Mouse (Mus musculus): ENCODE results near the gene Tnfrsf19.

The Tnfrsf19 gene

GRCm38 (mm10) chr14:61020968-61021367, 25.3 kb downstream of the Tnfrsf19 start:
- no peak for DNase-seq (ENCODE audit: low spot score in 2 of 2)

GRCm38 (mm10) chr14:61019880-61020279, 26.4 kb downstream of the Tnfrsf19 start:
- DNase-seq (ENCODE audit: low spot score in 2 of 2) = no peak

- no peak for DNase-seq (ENCODE audit: low spot score in 2 of 2)
Observed at GRCm38 (mm10) chr14:61014544-61014943, 31.7 kb downstream of the Tnfrsf19 start.

- DNase-seq (ENCODE audit: low spot score in 2 of 2) = peak in 1 of 2 experiments; percentile 44
Observed at GRCm38 (mm10) chr14:61012397-61012931, 33.8 kb downstream of the Tnfrsf19 start.

- DNase-seq (ENCODE audit: low spot score in 2 of 2) = no peak
Observed at GRCm38 (mm10) chr14:61011621-61012174, 34.6 kb downstream of the Tnfrsf19 start.

- no peak for DNase-seq (ENCODE audit: low spot score in 2 of 2)
Observed at GRCm38 (mm10) chr14:61005127-61005837, 41.0 kb downstream of the Tnfrsf19 start.

DNA sequence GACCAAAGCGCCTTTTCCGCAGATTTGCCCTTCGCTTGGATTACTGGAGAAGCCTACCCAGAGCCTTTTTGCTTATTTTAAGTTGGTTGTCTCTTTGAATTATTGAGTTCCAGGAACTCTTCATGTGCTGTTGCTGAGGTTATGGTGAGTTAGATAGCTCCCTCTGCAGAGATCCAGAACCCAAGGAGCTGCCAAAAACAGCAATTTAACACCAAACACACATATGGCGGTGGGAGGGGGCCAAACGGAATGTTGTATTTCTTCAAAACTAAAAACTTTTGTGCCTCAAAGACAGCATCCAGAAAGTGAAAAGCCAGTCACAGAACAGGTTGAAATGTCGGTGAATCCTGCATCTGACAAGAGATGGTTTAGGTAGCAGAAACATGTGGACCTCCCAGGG, 42.6 kb downstream of the Tnfrsf19 start:
- DNase-seq (ENCODE audit: low spot score in 2 of 2) = no peak

- DNase-seq (ENCODE audit: low spot score in 2 of 2) = no peak
Observed at GRCm38 (mm10) chr14:61000072-61000471, 46.2 kb downstream of the Tnfrsf19 start.

- no peak for DNase-seq (ENCODE audit: low spot score in 2 of 2)
Observed at GRCm38 (mm10) chr14:60996556-60996955, 49.7 kb downstream of the Tnfrsf19 start.

DNA sequence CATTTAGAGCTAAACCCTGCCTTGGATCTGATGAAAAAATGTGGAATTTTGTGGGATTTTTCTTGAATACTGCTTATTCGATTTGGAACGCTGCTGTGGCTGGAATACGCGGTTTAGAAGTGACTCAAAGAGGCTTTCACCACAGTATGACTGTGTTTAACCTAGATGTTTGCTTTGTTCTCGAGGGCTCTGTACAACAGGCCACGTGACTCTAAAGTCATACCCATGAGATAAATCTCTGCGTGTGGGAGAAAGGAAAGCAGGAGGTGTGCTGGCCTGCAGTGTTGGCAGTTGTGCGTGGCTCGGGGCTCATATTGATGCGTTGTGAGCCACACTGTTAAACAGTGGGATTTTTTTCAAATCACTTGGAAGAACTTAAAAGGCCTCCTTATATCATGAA, 52.8 kb downstream of the Tnfrsf19 start:
- no peak for DNase-seq (ENCODE audit: low spot score in 2 of 2)

DNA sequence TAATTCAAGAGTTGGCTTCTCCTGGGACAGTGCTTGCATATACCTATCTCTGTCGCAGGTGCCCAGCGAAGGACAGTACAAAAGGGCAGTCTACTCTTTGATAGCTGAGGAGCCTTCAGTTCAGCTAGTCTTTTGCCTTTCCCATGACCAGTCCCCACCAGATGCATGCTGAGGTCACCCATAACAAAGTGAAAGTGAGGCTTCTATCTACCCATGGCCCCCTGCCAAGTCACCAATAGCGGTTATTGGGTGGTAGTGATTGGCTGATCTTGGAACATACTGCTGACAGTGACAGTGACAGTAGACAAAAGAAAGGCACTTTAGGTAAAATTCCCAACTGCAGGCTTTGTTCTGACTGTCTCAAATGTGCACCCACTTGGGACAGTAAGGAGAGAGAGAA, 53.2 kb downstream of the Tnfrsf19 start:
- DNase-seq (ENCODE audit: low spot score in 2 of 2) = no peak

- DNase-seq (ENCODE audit: low spot score in 2 of 2) = no peak
Observed at GRCm38 (mm10) chr14:60992144-60992543, 54.1 kb downstream of the Tnfrsf19 start.

GRCm38 (mm10) chr14:60988228-60988627, 58.1 kb downstream of the Tnfrsf19 start:
- DNase-seq (ENCODE audit: low spot score in 2 of 2) = no peak

- no peak for DNase-seq (ENCODE audit: low spot score in 2 of 2)
Observed at GRCm38 (mm10) chr14:60986926-60987325, 59.4 kb downstream of the Tnfrsf19 start.

- DNase-seq (ENCODE audit: low spot score in 2 of 2) = no peak
Observed at GRCm38 (mm10) chr14:60985077-60985476, 61.2 kb downstream of the Tnfrsf19 start.

GRCm38 (mm10) chr14:60984266-60984665, 62.0 kb downstream of the Tnfrsf19 start:
- DNase-seq (ENCODE audit: low spot score in 2 of 2) = no peak

DNA sequence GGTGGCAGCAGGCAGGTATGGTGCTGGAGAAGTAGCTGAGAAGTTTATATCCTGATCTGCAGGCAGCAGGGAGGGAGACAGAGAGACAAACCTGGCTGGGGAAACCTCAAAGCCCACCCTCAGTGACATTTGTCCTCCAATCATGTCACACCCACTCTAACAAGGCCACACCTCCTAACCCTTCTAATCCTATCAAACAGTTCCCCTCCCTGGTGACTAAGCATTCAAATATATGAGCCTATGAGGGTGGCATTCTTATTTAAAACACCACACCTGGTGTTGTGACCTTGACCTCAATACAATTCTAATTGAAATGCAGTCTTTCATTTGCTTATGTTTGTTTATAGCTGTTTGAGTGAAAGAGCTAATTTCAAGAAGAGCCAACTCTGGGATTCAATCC, 64.2 kb downstream of the Tnfrsf19 start:
- no peak for DNase-seq (ENCODE audit: low spot score in 2 of 2)

GRCm38 (mm10) chr14:60980244-60980887, 65.9 kb downstream of the Tnfrsf19 start:
- no peak for DNase-seq (ENCODE audit: low spot score in 2 of 2)

DNA sequence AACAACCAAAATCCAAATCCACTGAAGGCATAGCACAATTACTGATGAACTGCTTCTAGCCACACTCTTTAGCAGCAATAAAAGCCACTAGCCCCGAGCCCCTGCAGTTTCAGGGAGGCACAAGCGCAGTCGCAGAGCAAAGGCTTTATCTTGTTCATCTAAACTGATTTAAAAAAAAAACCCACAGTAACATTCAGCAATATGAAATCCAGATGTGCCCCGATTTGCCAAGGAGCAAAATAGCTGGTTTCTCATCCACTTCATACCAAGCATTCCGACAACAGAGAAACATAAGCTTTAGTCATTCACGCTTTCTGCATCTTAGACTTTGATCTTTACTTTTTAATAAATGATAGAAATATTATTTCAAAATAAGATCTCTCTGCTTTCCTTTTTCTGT, 68.2 kb downstream of the Tnfrsf19 start:
- no peak for DNase-seq (ENCODE audit: low spot score in 2 of 2)

DNA sequence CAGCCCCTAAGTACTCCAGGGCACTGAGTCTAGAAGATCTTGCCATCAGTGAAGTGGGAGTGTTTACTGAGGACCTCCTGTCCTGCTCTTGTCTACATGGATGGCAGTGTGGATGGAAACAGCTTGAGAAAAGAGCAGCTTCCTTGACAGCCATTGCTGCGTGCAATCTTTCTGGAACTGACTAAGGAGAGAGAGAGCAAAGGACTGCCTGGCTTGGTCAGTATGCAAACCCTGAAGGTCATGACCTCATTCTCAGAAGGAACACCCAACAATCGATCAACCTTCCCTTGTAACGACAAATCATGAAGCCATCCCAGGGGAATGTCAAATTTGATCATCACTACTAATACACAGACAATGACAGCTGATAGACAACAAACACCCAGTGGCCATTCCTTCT, 70.1 kb downstream of the Tnfrsf19 start:
- no peak for DNase-seq (ENCODE audit: low spot score in 2 of 2)

- DNase-seq (ENCODE audit: low spot score in 2 of 2) = no peak
Observed at GRCm38 (mm10) chr14:60975736-60976135, 70.6 kb downstream of the Tnfrsf19 start.

GRCm38 (mm10) chr14:60970961-60971360, 75.3 kb downstream of the Tnfrsf19 start:
- no peak for DNase-seq (ENCODE audit: low spot score in 2 of 2)

GRCm38 (mm10) chr14:60966061-60966460, 80.2 kb downstream of the Tnfrsf19 start:
- DNase-seq (ENCODE audit: low spot score in 2 of 2) = no peak
